Comparison of ENCODE assay signal across 25 mouse cellular contexts in the genomic region with DNA sequence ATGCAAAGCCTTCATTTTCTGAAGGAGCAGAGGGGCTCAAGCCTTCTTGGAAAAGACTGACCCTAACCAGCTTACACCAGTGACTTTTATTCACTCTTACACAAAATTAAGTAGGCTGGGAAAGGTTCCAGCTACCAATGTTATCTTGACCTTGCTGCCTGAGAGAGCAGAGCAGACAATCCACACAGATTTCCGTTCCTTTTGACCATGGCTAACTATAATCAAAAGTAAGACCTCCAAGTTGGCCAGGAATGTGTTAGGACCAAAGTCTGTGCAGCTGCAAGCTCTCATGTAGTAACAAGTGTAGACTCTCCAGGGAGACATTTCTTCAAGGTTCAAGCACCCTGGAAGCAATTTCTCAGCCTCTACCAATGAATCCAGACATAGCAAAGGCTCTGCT. TPM values are rescaled to one million over a fixed set of nuclear protein-coding genes. Genes with fewer than 3 reads are reported as not detected.
DNase-seq lines count a peak whose midpoint lies in the region; ATAC-seq and TF ChIP-seq lines count a peak whose summit lies in the region.
"Had no signal": no experiment of that assay in that cellular context is flagged by ENCODE, and none has a peak within 500 bp of the region (broad histone marks: within the 10 kb centered on the region; RNA-seq: fewer than 3 reads in every experiment).

No protein-coding gene starts in this region.

- TF ChIP-seq CTCF in gastrocnemius, adult 2 months (IDR thresholded peaks at IDR 0.05): no peak

- H3K27me3 ChIP-seq in heart, embryonic 16.5 days (ENCODE audit: control insufficient read depth, insufficient read depth, low read length): no peaks in the 10 kb centered on the region
- no peaks in the 10 kb centered on the region for H3K27me3 ChIP-seq in kidney, embryonic 14.5 days (ENCODE audit: control insufficient read depth, insufficient read depth, low read length)
- H3K27me3 ChIP-seq: embryonic facial prominence, embryonic 15.5 days; forebrain, embryonic 15.5 days; intestine, embryonic 15.5 days; limb, embryonic 15.5 days; lung, embryonic 15.5 days; midbrain, embryonic 15.5 days; neural tube, embryonic 12.5 days; stomach, embryonic 15.5 days had no signal

- ATAC-seq in heart, embryonic 16.5 days (replicated peaks; ENCODE audit: extremely low read depth, insufficient read depth, low FRiP score): no peak
- ATAC-seq in kidney, embryonic 14.5 days (ENCODE audit: low FRiP score, low TSS enrichment): peak; percentile 20; the same call in 1 of the 2 replicates
- ATAC-seq: hindbrain, embryonic 16.5 days had no signal

- H3K4me3 ChIP-seq in heart, embryonic 16.5 days (ENCODE audit: low read length): no peak overlapping the region
- no peak overlapping the region for H3K4me3 ChIP-seq in kidney, embryonic 14.5 days (ENCODE audit: low read length)
- H3K4me3 ChIP-seq in gastrocnemius, adult 2 months: no peak overlapping the region
- H3K4me3 ChIP-seq: forebrain, embryonic 15.5 days; midbrain, embryonic 15.5 days; neural tube, embryonic 12.5 days had no signal

- no peak for DNase-seq in heart, adult 8-10 months (ENCODE audit: low spot score)
- peak; percentile 10 for DNase-seq in kidney, adult 18-20 months
- peak; percentile 42 to 58 for DNase-seq in kidney, postnatal 36 days
- no peak for DNase-seq in gastrocnemius, adult 2 months
- DNase-seq in urinary bladder, postnatal 25 days (ENCODE audit: low spot score): no peak
- DNase-seq: adrenal gland, postnatal 14 days; cerebellum, adult 8-10 months; gastrocnemius, postnatal 14 days; left cerebral cortex, postnatal 4 days; lung, postnatal 4 days; thymus, adult 18-20 months; thymus, postnatal 36 days had no signal

- intact Hi-C loops in gastrocnemius, adult 2 months (cut with DNase I): no loop called here

- no peak overlapping the region for H3K4me2 ChIP-seq in heart, embryonic 16.5 days (ENCODE audit: low read depth, low read length)
- no peak overlapping the region for H3K4me2 ChIP-seq in kidney, embryonic 14.5 days (replicated peaks; ENCODE audit: low read depth, low read length)
- H3K4me2 ChIP-seq: embryonic facial prominence, embryonic 15.5 days had no signal

- H3K36me3 ChIP-seq in heart, embryonic 16.5 days (ENCODE audit: control insufficient read depth, insufficient read depth): no peaks in the 10 kb centered on the region
- no peaks in the 10 kb centered on the region for H3K36me3 ChIP-seq in kidney, embryonic 14.5 days (ENCODE audit: control insufficient read depth, insufficient read depth, low read length)
- H3K36me3 ChIP-seq: embryonic facial prominence, embryonic 15.5 days; forebrain, embryonic 15.5 days; heart, embryonic 10.5 days; intestine, embryonic 15.5 days; limb, embryonic 15.5 days; lung, embryonic 15.5 days; midbrain, embryonic 15.5 days; neural tube, embryonic 12.5 days; stomach, embryonic 15.5 days had no signal

- no peaks in the 10 kb centered on the region for H3K9me3 ChIP-seq in heart, embryonic 16.5 days (replicated peaks; ENCODE audit: control insufficient read depth, low read length)
- H3K9me3 ChIP-seq in kidney, embryonic 14.5 days (ENCODE audit: control insufficient read depth, low read length): no peaks in the 10 kb centered on the region
- H3K9me3 ChIP-seq: embryonic facial prominence, embryonic 15.5 days; forebrain, embryonic 15.5 days; heart, embryonic 10.5 days; intestine, embryonic 15.5 days; limb, embryonic 15.5 days; lung, embryonic 15.5 days; midbrain, embryonic 15.5 days; neural tube, embryonic 12.5 days; stomach, embryonic 15.5 days had no signal

- peaks cover 22% of the 10 kb centered on the region for H3K4me1 ChIP-seq in heart, embryonic 16.5 days (ENCODE audit: control insufficient read depth, insufficient read depth, low read length)
- no peaks in the 10 kb centered on the region for H3K4me1 ChIP-seq in kidney, embryonic 14.5 days (ENCODE audit: control insufficient read depth, insufficient read depth, low read length)
- H3K4me1 ChIP-seq: embryonic facial prominence, embryonic 15.5 days; intestine, embryonic 15.5 days; lung, embryonic 15.5 days; neural tube, embryonic 12.5 days; stomach, embryonic 15.5 days had no signal

- WGBS in heart, embryonic 16.5 days: 31% methylated on average over 1 of the region's 1 CpGs
- WGBS in kidney, embryonic 14.5 days: 68% methylated on average over 1 of the region's 1 CpGs

- H3K27ac ChIP-seq in heart, embryonic 16.5 days (ENCODE audit: low read length): peak overlapping the region; percentile 34
- no peak overlapping the region for H3K27ac ChIP-seq in kidney, embryonic 14.5 days (ENCODE audit: low read depth, low read length)
- no peak overlapping the region for H3K27ac ChIP-seq in gastrocnemius, adult 2 months
- H3K27ac ChIP-seq: embryonic facial prominence, embryonic 15.5 days; forebrain, embryonic 15.5 days; heart, embryonic 10.5 days; intestine, embryonic 15.5 days; liver, embryonic 14.5 days; midbrain, embryonic 15.5 days; neural tube, embryonic 12.5 days; stomach, embryonic 15.5 days had no signal

- H3K9ac ChIP-seq in heart, embryonic 16.5 days (ENCODE audit: low read length): no peak overlapping the region
- no peak overlapping the region for H3K9ac ChIP-seq in kidney, embryonic 14.5 days (ENCODE audit: low read depth, low read length)
- H3K9ac ChIP-seq: embryonic facial prominence, embryonic 15.5 days; forebrain, embryonic 15.5 days; intestine, embryonic 15.5 days; limb, embryonic 15.5 days; liver, embryonic 14.5 days; lung, embryonic 15.5 days; midbrain, embryonic 15.5 days; neural tube, embryonic 12.5 days; stomach, embryonic 15.5 days had no signal

RNA-seq across cellular contexts. Expression of a gene that starts 25.6 kb away (rescaled TPM):
- polyA plus RNA-seq in heart, embryonic 16.5 days (2015; fragmentation: Nextera tagmentation; extraction: Ambion mirVana): 1.2 and 1.5 TPM in 2 replicates
- 1 to 10 TPM; 1.7 to 1.9 (median 1.7) TPM for total RNA-seq in heart, adult 8-10 months (2022)
- polyA plus RNA-seq in kidney, embryonic 14.5 days (2014; fragmentation: Nextera tagmentation; extraction: Ambion mirVana): 2.0 and 3.7 TPM in 2 replicates
- 1 to 10 TPM; 1.2 to 1.5 TPM for total RNA-seq in gastrocnemius, adult 2 months (2021)

Comparison
In these comparisons a context has a peak if more than half of its experiments do, and no peak if none do; other contexts are left out.
1. DNase-seq: peak in kidney, adult 18-20 months (single experiment) and kidney, postnatal 36 days (2 of 2); none in heart, adult 8-10 months (single experiment), gastrocnemius, adult 2 months (single experiment) and urinary bladder, postnatal 25 days (single experiment).